Mouse (Mus musculus) limb, embryonic 11.5 days (tissue): ENCODE results near the gene Trank1. TPM values are rescaled to one million over a fixed set of nuclear protein-coding genes. Genes with fewer than 3 reads are reported as not detected.

Experiments used
- ATAC-seq: fragments of 200-750 bp; cut with Nextera tagmentation; 2 replicates; pipeline ENCODE4 v1.8.0; 2017; ENCODE audit warnings: low read depth; ENCODE audit not compliant: insufficient number of reproducible peaks, low FRiP score, low TSS enrichment
- DNase-seq: peaks from one replicate; pipeline ENCODE4 v3.0.0-alpha.2; 2015; ENCODE audit warnings: low spot score
- H3K27ac ChIP-seq: fragments of 300-500 bp; sonication (generic); replicated peaks from 2 replicates; pipeline ENCODE4 v1.5.1; 2014; ENCODE audit warnings: low read depth, mild to moderate bottlenecking, low read length
- H3K27me3 ChIP-seq: fragments of 300-500 bp; sonication (generic); 2 replicates; pipeline ENCODE4 v1.6.1; 2014; ENCODE audit warnings: mild to moderate bottlenecking, low read length, mixed read lengths; ENCODE audit not compliant: control insufficient read depth, insufficient read depth
- H3K36me3 ChIP-seq: fragments of 300-500 bp; sonication (generic); 2 replicates; pipeline ENCODE4 v1.6.1; 2014; ENCODE audit warnings: mild to moderate bottlenecking, low read length, moderate library complexity, mixed read lengths; ENCODE audit not compliant: control insufficient read depth, insufficient read depth
- H3K4me1 ChIP-seq: fragments of 300-500 bp; sonication (generic); 2 replicates; pipeline ENCODE4 v1.6.1; 2014; ENCODE audit warnings: low read length, mixed read lengths; ENCODE audit not compliant: control insufficient read depth, insufficient read depth
- H3K4me2 ChIP-seq: fragments of 300-500 bp; sonication (generic); 2 replicates; pipeline ENCODE4 v1.6.1; 2014; ENCODE audit warnings: low read depth, mild to moderate bottlenecking, moderate library complexity; ENCODE audit not compliant: severe bottlenecking
- H3K4me3 ChIP-seq: fragments of 300-500 bp; sonication (generic); 2 replicates; pipeline ENCODE4 v1.5.1; 2014; ENCODE audit warnings: low read depth, low read length
- H3K9ac ChIP-seq: fragments of 300-500 bp; sonication (generic); 2 replicates; pipeline ENCODE4 v1.6.1; 2014; ENCODE audit warnings: mild to moderate bottlenecking, low read length
- H3K9me3 ChIP-seq: fragments of 300-500 bp; sonication (generic); 2 replicates; pipeline ENCODE4 v1.6.1; 2016; ENCODE audit warnings: low read length; ENCODE audit not compliant: control insufficient read depth
- WGBS: fragments of 180-500 bp; shearing (Covaris S2); extraction: QIAGEN DNeasy Blood & Tissue Kit; methylation state at CpG from one replicate; pipeline ENCODE4 v1.1.7; 2014; 5-methylcytosine and 5-hydroxymethylcytosine counted together
- polyA plus RNA-seq: library from polyadenylated mRNA; unstranded; fragments of >200 nt; fragmentation: Nextera tagmentation; extraction: Ambion mirVana; gene quantifications from 2 replicates; pipeline ENCODE4 v1.2.1, GENCODE M21; 2014

Trank1 gene
- polyA plus RNA-seq, 1 experiment from 2014 or later: 0.08 TPM

DNA sequence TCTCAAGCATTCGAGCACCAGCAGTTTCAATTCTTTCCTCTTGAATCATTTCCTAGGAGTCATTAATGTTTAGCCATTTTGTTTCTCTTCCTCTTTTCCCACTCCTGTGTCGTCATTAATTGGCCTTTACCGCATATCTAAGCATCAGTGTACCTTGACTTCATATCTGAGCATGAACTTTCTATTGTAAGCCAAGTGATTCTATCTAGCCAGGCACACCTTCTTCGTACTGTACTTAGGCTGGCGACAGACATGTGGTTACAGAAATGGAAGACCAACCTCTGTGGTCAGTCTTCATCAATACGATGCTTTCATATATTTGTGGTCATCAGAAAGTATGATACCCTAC is 93.5 kb downstream of the Trank1 start:
- Histone ChIP-seq H3K36me3 (no peaks in the 10 kb centered on the region), H3K27me3 (no peaks in the 10 kb centered on the region), H3K4me1 (no peaks in the 10 kb centered on the region), H3K4me3 (no peak overlapping the region), H3K27ac (no peak overlapping the region), H3K9ac (no peak overlapping the region), H3K4me2 (no peak overlapping the region), H3K9me3 (no peaks in the 10 kb centered on the region)
- no peak for DNase-seq
- no peak for ATAC-seq
- WGBS: 90% methylated on average over 6 of the region's 6 CpGs

DNA sequence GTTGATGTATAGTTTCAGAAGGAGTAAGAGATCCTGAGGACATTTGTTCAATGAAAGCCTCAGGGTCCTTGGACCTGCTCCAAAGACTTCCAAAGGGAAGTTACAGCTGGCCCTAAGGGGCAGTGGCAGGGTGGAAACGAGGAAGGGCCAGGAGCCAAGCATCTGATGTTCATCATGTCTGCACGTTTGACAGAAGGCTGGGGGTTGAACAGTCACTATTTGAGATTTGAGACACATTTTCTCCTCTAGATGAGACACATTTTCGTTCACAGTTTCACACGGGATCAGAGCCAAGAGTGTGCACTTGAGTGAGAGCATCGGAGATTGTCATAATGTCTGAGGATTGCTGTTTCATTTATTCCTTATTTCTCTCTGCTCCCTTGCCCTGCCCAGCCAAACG is 96.5 kb downstream of the Trank1 start:
- no peaks in the 10 kb centered on the region for H3K27me3 ChIP-seq
- DNase-seq (no peak), ATAC-seq (no peak)
- no peaks in the 10 kb centered on the region for H3K4me1 ChIP-seq
- no peak overlapping the region for H3K4me3 ChIP-seq
- 74% methylated on average over 6 of the region's 6 CpGs for WGBS
- H3K9me3 ChIP-seq: no peaks in the 10 kb centered on the region
- H3K9ac ChIP-seq: no peak overlapping the region
- no peaks in the 10 kb centered on the region for H3K36me3 ChIP-seq
- no peak overlapping the region for H3K27ac ChIP-seq
- H3K4me2 ChIP-seq: no peak overlapping the region

DNA sequence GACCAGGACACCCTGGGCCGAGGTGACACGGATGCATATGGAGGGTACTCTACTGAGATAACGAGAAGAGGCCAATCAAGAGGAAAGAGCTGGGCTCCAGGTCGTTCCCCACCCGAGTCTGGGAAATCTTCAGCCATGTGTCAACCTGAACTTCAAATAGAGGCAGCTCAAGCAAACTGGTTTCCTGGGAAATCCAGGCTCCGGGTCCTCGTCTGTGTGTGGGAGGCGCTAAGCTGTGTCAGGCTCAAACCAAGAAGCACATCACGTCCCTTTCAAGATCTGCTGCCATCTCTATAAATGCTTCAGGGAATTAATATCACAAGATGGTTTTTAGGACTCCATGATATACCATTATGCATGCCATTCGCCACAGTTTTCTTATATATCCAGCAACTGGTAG is 96.9 kb downstream of the Trank1 start:
- H3K36me3 ChIP-seq: no peaks in the 10 kb centered on the region
- H3K4me1 ChIP-seq: no peaks in the 10 kb centered on the region
- no peak for ATAC-seq
- no peak overlapping the region for H3K9ac ChIP-seq
- 76% methylated on average over 10 of the region's 10 CpGs for WGBS
- H3K4me2 ChIP-seq: no peak overlapping the region
- no peak overlapping the region for H3K27ac ChIP-seq
- no peak overlapping the region for H3K4me3 ChIP-seq
- DNase-seq: no peak
- H3K9me3 ChIP-seq: no peaks in the 10 kb centered on the region
- no peaks in the 10 kb centered on the region for H3K27me3 ChIP-seq

DNA sequence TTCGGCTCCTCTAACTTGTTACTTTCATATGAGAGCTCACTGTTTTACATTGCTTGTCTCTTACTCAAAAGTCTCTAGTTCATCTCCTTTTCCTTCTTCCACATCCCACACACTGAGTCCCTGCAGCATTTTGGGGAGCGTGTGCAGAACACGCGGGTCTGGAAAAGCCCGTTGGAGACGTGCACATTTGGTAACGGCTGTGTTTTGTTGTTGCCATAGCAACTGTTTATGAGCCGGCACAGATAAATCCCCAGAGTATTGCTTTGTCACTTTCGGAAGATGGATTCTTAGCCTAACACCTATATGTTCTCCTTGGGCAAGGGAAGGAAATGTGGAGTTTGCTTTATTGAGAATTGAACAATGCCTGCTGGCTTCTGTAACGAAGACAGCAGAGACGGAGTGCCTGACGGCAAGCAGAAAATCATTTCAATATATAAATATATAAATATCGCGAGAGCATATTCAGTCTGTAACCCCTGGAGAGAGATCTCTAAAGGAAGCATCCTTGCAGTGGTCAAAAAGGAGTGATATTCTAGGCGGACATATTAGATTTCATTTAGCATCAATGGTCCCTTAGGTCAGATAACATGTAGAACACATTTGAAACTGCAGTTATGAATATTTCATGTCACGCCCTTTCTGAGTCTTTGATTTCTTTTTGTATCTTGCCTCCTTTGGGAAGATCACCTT is 101.1 kb downstream of the Trank1 start:
- WGBS: 85% methylated on average over 16 of the region's 16 CpGs
- DNase-seq (peak; percentile 22), ATAC-seq (no peak)
- Histone ChIP-seq H3K4me2 (no peak overlapping the region), H3K27me3 (no peaks in the 10 kb centered on the region), H3K4me3 (no peak overlapping the region), H3K9ac (no peak overlapping the region), H3K36me3 (no peaks in the 10 kb centered on the region), H3K9me3 (no peaks in the 10 kb centered on the region), H3K4me1 (no peaks in the 10 kb centered on the region), H3K27ac (no peak overlapping the region)

DNA sequence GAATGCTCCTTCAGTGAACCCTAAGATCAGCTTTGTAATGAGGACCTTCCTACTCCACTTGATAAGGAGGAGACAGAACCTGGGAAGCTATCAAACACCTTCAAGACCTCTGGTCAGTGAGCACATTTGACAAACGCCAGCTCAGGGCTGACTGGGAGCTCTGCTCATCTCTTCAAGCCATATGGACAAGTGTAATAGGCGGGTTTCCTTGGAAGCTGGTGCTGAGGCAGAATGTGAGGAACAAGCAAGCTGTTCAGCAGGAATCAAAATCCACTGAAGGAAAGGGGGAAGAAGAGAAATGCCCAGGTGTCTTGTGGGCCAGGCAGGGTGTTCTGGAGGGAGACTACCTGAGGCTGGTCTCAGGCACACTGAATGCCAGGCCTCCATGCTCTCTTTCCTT is 110.3 kb downstream of the Trank1 start:
- Histone ChIP-seq H3K4me2 (no peak overlapping the region), H3K9me3 (no peaks in the 10 kb centered on the region), H3K27ac (no peak overlapping the region), H3K9ac (no peak overlapping the region), H3K27me3 (no peaks in the 10 kb centered on the region), H3K36me3 (no peaks in the 10 kb centered on the region), H3K4me3 (no peak overlapping the region), H3K4me1 (no peaks in the 10 kb centered on the region)
- ATAC-seq (no peak), DNase-seq (no peak)
- WGBS: 78% methylated on average over 2 of the region's 2 CpGs

DNA sequence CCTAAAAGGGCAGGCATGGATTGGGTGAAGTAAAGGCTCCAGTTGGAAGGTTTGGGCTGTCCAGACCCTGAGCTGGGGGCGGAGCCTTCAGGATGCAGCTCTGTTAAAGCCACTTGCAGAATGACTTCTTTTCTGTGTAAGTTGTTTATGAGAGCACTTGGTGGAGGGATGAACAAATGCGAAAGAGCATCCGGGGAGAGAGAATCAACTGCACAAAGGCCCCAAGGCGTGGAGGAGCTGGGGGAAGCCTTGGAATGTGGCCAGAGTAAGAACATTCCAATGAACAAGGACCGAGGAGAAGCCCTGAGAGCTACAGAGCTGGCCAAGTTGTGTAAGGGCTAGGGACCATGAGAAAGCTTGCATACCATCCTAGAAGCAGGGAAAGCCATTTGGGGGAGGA is 111.0 kb downstream of the Trank1 start:
- no peaks in the 10 kb centered on the region for H3K36me3 ChIP-seq
- H3K27ac ChIP-seq: no peak overlapping the region
- no peaks in the 10 kb centered on the region for H3K4me1 ChIP-seq
- no peaks in the 10 kb centered on the region for H3K9me3 ChIP-seq
- no peak overlapping the region for H3K9ac ChIP-seq
- WGBS: 81% methylated on average over 5 of the region's 5 CpGs
- H3K27me3 ChIP-seq: no peaks in the 10 kb centered on the region
- H3K4me3 ChIP-seq: no peak overlapping the region
- DNase-seq: no peak
- no peak overlapping the region for H3K4me2 ChIP-seq
- ATAC-seq: no peak

DNA sequence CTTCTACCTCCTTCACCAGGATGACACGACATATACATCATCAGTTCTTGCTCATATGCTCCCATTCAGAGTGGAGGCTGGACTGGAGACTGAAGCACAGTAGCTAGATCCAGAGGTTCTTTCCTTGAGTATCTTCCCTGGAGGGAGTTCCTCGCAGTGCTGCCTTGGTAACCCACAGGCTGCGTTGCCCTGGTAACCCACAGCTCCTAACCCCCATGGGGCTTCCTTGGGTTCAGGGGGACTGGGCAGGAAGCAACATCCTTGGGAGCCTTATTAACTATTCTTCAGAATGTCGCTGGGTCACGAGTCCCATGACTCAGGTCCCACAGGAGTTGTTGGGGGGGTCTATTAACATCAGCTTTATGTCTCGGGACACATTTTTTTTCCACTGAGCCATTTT is 113.6 kb downstream of the Trank1 start:
- DNase-seq: no peak
- H3K4me1 ChIP-seq: no peaks in the 10 kb centered on the region
- 80% methylated on average over 6 of the region's 6 CpGs for WGBS

DNA sequence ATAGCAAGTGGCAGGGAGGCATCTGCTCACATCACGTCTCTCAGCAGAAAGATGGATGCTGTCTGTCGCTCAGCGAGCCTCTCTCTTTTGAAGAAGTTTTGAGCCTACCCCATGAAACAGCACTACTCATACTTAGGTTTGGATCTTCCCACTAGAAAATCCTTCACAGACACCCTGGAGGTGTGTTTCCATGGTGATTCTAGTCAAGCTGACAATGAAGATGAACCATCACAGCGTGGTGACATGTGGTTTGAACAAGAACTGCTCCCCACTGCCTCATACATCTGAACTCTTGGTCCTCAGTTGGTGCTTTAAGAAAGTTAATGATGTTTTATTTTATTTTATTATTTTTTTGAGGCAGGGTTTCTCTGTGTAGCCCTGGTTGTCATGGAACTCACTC is 114.4 kb downstream of the Trank1 start:
- ATAC-seq (no peak), DNase-seq (no peak)
- Histone ChIP-seq H3K9me3 (no peaks in the 10 kb centered on the region), H3K36me3 (no peaks in the 10 kb centered on the region), H3K4me2 (no peak overlapping the region), H3K4me3 (no peak overlapping the region), H3K27ac (no peak overlapping the region), H3K9ac (no peak overlapping the region), H3K4me1 (no peaks in the 10 kb centered on the region), H3K27me3 (no peaks in the 10 kb centered on the region)
- WGBS: 90% methylated on average over 4 of the region's 4 CpGs

More for the DNA sequence above, 113.6 kb downstream of the Trank1 start:
- Histone ChIP-seq H3K36me3 (no peaks in the 10 kb centered on the region), H3K27me3 (no peaks in the 10 kb centered on the region), H3K4me3 (no peak overlapping the region), H3K27ac (no peak overlapping the region), H3K9ac (no peak overlapping the region), H3K9me3 (no peaks in the 10 kb centered on the region), H3K4me2 (no peak overlapping the region)
- ATAC-seq: no peak

DNA sequence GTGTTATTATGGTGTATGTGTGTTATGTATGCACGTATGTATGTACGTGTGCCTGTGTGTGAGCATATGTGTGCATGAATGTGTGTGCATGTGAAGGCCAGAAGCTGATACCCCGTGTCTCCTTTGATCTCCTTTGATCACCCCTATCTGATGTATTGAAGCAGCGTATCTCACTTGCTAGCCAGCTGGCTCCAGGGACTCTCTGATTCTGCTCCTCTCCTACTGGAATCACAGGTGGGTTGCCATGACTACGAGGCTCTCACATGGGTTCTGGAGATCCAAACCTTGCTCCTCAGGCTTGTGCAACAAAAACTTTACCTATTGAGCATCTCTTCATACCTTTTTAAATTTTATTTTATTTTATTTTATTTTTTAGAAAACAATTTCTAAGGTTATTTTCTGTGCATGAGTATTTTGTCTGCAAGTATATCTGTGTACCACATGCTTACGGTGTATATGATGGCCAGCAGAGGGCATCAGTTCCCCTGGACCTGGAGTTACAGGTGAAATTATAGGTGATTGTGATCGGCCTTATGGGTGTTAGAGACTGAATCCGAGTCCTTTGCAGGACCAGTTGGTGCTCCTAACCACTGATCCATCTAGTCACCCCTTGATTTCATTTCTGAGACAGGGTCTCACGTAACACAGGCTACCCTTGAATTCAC is 116.5 kb downstream of the Trank1 start:
- Histone ChIP-seq H3K27me3 (no peaks in the 10 kb centered on the region), H3K4me3 (no peak overlapping the region), H3K27ac (no peak overlapping the region), H3K36me3 (no peaks in the 10 kb centered on the region), H3K9me3 (no peaks in the 10 kb centered on the region), H3K4me1 (no peaks in the 10 kb centered on the region), H3K9ac (no peak overlapping the region), H3K4me2 (no peak overlapping the region)
- DNase-seq (no peak), ATAC-seq (no peak)
- WGBS: 84% methylated on average over 9 of the region's 9 CpGs
